Mouse (Mus musculus): ENCODE results near the gene Eml6.
"Not testable (repeated sequence)": the region's sequence is repeated elsewhere in the genome, so short reads cannot be mapped to it uniquely, and the experiment has no call there.

The Eml6 gene

DNA sequence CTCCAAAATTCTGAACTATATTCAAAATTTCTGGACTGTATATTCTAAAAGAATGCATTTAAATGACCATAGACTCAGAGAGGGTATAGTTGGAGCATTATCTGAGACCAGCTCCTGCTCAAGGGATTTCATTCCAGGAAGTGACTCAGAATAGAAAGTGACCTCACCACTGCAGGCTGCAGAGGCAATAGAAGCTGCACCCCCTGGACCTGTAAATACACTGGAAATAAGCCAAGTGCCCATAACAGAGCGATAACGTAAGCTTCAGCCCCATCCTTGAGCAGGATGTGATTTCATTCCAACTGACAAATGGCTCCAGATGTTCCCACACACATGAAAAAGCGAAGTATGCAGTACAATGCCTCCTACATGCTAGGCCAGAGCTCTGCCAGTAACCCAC lies 186.1 kb downstream of the Eml6 start:
- no peak for DNase-seq

DNA sequence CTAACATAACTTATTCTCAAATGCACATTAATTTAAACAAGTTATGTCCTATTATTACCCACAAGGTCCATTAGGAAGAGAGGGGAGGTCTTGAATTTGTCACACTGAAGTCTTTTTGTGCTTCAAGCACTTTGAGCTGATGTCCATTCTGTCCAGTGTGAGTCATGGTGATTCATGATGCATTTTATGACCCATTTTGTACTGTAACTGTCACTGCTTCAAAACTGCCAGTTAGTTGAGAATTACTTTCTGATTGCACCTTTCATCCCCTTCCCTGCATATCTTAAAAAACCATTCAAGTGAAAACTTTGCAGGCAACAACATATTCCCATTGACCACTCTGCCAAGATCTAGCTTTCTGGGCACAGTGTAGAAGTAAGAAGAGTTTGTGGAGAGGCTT lies 188.8 kb downstream of the Eml6 start:
- no peak for DNase-seq

DNA sequence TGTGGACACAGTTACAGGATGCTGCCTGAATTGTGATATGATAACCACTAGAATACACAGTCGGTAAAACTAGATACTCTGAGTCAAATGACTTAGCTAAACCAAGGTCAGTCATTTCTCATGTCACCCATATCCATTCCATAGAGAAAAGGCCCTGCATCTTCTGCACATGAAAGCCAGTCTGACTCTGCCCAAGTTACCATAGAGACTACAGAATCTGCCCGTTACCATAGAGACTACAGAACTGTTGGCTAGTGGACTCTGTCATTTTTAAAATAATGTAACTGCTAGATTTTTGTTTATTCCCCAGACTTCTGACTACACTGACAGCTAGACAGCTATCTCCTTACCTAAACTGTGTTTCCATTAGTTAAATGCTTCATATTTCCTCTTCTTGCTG lies 198.1 kb downstream of the Eml6 start:
- DNase-seq: no peak

DNA sequence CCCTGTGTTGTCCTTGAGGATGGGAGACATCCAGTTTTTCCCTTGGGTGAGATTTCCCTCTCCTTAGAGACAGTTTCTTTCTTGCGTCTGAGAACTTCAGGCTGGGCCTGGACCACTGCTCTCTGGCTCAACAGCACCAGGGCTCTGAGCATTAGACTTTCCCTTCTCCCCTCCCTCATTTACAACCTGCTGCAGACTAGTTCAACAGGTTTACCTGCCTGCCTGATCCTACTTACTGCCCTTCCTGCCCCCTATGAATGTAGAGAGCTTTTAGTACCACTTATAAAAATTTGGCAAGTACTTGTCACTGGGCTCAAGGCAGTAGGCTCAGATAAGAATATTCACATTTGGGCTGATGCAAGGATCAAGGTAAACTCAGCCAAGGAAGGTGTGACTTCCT lies 199.8 kb downstream of the Eml6 start:
- no peak for DNase-seq

DNA sequence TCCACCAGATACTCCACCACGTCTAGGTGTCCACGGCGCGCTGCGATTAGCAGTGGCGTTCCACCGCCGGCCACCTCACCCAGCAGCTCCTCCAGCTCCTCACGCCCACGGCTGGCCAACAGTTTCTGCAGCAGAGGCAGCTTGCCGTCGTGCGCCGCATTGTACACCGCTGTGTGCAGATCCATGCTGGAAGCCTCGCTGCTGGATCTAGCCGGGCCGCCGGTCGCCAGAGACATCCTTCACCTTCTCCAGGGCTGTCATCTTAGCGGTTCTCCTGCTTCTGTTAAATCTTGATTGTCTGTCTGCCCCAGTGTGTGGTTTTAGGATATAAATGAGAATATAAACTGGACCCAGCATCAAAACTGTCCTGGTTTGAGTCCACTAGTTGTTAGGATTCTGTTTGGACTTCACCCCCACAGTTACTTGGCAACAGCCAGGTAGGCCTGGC lies 200.5 kb downstream of the Eml6 start, which contains the start of gene 4931440F15Rik:
Gene 4931440F15Rik (minus strand): TSS at position 398 of the 448 bp plus-strand sequence.
- DNase-seq: not testable (repeated sequence)

DNA sequence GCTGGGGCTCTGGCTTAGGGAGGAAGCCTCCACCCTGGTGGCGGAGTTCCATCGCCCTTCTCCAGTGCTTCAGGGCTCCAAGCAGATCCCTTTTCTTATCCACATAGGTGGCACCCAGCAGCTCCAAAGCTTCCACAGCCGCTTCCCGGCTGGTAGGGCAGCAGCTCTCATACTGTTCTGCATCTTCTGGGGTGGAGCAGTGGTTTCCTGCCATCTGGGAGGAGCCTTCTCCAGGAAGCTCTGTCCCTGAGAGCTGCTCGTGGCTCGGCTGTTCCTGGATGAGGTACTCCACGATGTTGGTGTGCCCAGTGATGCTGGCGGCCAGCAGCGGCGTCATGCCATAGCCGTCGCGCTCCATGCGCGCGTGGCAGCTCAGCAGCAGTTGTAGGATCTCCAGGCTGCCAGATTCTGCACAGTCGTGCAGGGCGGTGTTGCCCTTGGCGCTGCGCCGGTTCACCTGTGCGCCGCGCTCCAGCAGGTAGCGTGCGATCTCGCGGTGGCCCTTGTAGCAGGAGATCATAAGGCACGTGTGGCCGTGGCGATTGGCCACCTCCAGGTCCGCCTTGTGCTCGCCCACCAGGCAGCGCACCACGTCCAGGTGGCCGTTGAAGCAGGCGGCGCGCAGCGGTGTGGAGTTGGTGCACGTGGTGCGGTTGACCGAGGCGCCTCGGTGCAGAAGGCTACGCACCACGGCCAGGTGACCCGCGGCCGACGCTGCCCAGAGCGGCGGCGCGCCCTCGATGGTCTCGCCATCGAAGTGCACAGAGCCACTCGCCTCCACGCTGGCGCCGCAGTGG lies 201.2 kb downstream of the Eml6 start:
- not testable (repeated sequence) for DNase-seq

DNA sequence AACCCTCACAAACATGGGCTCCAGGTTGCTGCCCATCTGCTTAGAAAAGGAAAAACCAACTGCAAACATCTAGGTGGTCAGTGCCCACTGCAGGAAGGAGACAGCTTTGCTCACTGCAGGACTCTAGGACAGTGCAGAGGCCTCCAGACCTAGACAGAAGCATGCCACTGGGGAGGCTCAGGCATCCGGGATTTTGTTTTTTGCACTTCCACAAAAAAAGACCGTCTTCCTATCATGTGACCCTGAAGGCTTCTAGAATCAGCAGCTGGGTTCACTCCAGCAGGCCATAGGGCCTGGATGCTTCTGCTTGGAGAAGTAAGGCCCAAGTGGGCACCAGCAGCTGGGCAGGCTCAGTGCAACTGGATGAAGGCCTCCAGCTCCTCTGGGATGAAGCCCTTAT lies 202.7 kb downstream of the Eml6 start:
- DNase-seq: no peak

DNA sequence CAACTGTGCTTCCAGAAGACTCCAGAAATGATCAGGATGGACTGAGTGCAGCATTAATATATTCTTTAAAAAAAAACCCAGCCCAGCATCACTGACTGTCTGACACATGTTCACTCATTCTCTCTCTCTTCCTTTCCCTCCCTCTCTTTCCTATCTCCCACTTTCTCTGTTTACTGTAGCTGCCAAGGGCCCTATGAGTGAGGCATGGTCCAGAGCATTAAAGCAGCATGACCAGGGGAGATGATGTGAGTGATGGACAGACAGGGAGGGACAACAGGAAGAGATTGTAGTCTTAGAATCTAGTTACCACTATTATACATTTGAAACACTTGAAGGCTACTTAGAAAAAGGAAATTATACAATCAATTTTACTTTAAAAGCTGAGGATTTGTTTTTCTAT lies 210.2 kb downstream of the Eml6 start:
- DNase-seq: no peak

DNA sequence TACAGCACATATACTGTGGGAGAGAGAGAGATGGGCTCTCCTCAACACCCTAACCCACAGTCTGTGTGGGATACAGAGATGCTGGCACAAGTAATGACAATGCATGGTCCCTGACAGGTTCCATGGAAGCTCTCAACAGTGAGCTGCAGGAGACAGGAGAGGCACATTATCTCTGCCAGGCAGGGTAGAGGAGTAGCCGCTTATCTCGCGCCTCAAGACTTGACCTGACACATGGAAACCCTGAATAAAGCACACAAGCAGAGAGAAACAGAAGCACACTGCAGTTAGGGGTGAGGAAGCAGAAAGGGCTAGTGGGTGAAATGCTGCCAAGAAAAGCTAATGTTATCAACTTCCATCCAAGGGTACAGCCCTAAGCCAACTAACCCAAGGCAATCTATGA lies 210.6 kb downstream of the Eml6 start:
- no peak for DNase-seq

DNA sequence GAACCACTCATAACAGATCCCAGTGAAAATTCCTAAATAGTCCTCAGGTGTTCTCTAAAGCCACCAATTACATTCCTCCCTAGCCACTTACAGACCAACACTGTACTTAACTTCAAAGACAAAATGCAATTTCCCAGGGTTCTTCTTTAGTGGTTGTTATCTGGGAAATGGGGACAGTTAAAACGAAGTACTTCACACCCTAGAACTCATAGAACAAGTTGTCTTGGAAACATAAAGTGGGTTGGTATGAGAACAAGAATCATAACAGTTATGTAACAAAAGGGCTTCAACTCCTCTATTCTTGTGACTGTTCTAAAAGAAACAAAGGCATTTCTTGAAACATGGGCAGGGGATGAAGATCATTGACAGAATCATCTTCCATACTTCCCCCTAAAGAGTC lies 212.6 kb downstream of the Eml6 start:
- no peak for DNase-seq

DNA sequence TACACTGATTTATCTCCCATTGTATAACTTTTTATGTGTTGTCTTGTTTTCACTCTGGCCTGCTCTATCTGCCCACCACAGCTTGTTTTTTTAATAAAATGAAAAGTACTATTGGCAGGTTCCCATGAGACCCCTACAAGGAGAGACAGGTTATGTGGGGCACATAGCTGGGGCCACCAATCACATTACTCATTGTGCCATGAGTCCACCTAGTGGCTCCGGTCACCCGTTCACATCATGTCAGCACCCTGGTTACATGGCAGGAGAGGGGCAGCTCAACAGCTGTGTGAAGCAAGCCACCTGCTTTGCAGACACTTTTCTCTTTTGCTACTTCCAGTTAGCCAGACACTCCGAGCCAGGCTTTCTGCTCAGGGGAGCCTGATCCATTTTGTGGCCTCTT lies 213.4 kb downstream of the Eml6 start:
- no peak for DNase-seq

DNA sequence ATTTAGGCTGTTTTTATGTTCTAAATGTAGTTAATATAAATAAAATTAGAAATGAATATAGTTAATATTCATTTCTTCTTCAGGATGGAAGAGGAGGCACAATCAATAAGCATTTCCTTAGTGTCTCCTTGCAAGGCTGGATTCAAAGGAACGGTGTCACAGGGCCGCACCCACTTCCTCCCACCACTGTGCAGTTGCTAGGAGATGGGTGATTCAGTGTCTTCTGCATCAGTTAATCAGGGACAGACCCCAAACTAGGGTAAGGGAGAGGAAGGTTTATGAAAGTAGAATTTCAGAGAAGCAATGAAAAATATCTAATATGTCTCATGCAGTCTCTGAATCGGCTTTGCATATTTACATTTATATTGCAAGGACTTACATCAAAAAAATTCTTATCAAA lies 215.5 kb downstream of the Eml6 start:
- no peak for DNase-seq

DNA sequence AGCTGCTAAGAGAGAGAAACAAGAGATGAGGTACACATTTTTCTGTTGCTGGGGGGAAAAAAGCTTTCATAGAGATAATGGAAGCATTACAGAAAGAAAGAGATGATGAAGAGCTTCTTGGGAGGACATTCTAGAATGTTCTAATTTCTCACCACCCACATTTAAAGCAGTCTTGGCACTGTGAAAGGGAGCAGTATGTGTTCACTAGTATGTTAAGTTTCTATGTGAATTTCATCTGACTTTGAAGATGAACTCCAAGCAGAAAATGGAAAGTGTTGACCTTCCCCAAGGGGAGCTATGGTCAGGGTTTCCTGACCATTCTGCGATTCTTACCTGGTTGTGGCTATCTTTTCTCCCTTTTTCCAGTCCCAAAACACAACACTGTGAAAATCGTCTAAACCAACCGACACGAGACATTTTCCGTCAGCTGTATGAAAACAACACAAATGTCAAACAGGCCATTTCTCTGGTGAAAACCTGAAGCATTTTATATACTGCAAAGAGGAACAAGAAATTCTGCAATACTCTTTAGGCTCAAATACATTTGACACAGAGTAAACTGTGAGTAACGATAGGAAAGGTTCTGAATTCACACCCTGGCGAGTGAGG lies 216.7 kb downstream of the Eml6 start:
- no peak for DNase-seq

DNA sequence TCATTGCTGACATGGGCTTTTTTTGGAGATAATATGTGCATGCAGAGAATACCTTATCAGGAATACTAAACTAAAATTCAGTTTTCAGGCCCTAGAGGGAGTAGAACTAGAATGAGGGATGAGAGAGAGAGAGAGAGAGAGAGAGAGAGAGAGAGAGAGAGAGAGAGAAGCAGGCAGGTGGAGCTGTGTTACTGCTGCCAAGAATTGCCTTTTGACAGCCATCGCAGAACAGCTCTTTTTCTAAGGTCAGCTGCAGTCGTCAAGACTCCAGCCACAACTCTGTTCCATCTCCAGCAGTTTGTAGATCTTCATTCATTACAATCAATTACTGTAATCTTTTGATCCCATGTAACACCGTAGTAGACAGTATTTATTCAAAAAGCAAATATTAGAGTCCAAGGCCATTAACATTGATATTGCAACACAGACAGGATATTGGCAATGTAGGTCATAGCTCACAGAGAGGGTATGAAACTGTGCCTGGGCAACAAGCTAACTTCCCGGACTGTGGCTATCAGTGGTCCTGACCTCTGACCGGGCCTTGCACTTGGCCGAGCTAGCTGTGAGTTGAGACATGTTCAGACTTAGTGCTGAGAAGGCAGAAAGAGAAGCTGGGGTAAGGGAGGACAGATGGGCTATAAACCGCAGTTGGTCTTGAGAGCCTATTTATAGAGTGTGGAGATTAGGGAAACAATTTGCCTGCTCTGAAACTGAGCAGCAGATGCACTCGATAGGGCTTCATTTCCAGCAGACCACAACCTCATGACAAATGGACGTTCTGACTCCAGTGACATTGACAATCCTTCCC lies 217.5 kb downstream of the Eml6 start:
- DNase-seq: no peak

DNA sequence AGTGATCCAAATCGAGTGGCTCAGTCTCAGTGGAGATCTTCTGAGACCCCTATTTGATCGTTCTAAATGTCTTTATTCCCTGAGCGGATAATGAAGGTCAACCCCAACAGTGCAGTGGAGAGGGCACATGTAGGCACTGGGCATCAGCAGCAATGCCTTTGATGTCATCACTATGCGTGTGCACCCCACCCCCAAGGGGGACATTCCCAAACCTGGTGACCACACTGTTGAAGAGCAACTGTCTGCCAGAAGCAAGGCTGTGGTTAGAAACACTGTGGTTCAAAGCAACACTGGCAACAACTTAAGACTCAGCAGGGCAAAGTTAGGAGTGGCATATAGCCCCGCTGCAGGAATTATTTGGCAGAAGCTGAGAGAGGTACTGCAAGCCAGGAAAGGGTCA lies 218.5 kb downstream of the Eml6 start:
- no peak for DNase-seq

DNA sequence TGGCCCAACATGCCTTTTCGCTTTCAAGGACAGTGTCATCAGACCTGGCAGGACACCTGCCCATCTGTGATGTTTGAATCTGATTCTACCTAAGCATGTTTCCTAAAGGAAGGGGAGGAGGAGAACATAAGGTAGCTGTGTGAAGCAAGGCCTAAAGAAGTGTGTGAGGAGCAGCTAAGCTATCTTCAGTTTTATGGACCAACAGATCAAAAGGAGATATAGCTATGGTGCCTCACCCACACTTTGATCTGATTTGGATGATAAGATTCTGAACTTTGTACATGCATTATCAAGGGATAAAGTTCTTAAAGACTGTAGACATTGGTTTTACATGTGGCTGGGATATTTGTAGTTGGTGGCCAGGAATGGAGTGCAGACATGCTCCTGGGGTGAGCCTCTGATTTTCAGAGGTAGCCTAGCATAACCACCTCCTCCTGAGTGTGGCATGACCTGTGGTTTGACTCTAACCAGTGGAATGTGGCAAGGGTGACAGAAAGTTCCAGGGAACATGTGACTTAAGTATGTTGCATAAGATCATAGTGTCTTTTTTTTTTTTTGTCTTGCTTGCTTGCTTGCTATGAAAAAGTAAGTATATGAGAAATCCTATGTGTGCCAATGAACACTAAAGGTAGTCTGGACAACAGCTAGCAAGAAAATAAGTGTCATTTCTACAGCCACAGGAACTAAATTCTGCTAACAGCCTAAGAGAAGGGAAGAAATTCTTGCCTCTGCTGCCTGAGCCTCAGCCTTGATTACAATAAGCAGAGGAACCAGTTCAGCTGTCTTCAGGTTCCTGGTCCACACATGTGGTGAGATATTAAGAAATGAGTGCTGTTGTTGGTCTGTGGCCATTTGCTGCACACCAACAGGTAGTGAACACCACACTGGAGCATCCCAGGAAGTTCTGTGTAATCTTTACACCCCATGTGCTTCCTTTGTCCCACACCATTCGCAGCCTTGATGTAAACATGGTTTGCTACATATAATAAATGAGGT lies 224.1 kb downstream of the Eml6 start:
- DNase-seq: no peak

DNA sequence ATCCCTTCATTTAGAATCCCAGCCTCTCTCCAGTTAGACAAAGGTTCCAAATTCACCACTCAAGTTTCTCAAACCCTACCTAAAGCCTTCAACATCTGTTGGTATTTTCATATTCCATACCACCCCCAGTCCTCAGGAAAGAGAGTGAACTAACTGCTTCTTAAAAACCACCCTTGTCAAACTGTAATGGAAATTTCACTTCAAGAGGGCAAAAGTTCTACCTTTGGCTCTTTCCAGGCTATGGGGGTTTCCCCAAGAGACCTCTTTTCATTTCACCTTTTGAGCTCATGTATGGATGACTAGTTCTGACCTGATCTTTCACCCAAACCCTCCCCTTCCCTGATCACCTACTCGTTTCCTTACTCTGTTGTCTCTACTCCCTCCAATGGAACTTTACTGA lies 226.0 kb downstream of the Eml6 start:
- no peak for DNase-seq

DNA sequence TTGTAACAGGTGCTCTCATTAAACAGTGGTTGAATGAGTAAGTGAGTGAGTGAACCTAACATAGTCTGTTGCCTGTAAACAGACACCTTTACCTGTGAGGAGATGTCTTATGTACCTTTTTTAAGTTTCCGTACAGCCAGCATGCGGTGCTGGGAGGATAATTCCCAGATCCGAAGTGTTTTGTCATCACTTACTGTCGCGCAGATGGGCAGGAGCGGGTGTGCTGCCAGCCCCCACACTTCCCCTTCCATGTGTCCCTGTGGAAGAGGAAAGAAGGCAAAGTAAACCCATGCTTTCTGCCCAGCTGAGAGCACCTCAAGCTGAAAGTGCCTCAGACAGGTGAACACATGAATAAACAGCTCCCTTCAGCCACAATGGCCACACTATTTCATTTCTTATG lies 230.7 kb downstream of the Eml6 start:
- no peak for DNase-seq

DNA sequence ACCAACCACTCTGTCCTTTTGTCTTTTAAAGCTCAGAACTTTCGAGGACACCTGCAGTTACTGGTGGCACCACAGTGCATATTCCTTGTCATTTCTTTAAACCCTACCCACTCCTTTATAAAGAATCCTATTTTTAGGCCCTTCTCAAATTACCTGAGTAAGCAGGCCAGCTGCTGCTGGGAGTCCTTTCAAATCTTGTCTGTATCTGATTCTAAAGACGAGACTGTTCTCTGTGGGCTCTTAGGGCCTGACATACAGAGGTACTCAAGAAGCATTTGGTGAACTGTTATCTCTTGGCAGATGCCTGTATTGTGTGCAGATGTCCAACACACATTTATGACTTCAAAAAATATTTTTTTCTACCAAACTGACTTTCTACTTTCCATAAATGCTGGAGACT lies 231.4 kb downstream of the Eml6 start:
- no peak for DNase-seq

DNA sequence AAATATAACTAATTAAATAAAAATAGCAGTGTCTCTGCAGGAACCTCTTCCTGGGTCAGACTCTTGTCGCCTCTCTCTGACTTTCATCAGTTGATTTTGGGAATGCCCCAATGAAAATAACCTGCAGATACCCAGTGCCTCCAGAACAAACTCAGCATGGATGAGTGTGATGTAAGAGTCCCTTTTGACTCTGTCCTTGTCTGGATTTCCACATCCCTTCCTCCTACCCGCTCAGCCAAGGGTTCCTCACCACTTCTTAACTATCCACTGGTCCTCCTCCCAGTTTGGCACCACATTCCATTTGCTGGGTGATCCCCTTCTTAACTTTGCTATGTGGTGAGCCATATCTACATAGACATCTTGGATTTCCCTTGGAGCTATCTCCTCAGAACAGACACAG lies 235.0 kb downstream of the Eml6 start:
- DNase-seq: no peak

DNA sequence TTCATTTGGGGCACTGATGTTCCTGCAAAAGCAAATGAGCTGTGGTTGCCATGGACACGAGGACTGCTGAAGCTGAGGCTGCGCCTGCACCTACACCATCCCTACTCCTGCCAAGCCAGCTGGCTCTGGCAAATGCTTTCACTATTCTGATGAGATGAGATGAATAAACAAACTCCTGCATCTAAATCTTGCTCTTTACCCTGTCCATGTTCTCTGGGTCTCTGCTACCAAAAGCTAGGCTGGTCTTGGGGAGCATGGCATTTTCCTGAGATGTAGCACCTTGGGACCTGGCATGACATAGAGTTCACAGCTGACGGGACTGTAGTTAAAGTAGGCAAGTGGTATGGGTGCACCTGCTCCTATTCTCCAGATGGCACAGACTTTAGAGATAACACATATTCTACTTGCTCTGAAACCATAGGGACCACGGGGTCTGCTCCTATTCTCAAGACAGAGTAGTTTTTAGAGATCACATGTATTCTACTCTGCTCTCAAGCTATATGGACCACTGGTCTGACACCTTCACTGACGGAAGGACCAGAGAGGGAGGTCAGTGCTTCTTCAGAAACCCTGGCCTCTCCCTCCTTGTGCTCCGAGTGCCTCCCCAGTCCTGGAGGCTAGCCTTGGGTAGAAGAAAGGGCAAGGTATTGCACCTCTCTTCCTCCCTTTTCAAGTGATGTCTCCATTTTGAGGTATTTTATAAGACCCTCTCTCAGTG lies 236.8 kb downstream of the Eml6 start:
- no peak for DNase-seq

DNA sequence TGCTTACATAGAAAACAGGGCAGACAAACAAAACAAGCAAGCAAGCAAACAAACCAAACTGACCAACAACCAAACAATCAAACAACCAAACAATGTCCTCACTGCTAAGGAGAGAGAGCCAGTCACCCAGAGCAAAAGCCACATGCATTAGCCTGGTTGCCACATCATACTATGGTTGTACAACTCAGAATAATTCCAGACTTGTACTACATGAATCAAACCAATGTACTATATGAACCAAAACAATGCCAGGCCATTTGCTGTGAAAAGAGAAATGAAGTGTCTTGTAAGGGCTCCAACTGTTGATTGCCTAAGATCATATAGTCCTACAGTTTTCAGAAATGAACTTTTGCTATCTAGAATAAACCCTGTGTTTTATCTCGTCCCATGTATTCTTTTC lies 237.3 kb downstream of the Eml6 start:
- DNase-seq: no peak

Data from thymus, postnatal 25 days (tissue).